Mouse (Mus musculus) myocyte (in vitro differentiated cells): Measurements from ENCODE around the gene Synpo2.

Experiments
- POLR2A ChIP-seq: IDR thresholded peaks from one replicate; pipeline ENCODE4 v1.6.1; 2011; ENCODE audit warnings: low read depth, mild to moderate bottlenecking, control low read depth, moderate library complexity; ENCODE audit not compliant: insufficient read length
- SRF ChIP-seq: IDR thresholded peaks from one replicate; pipeline ENCODE4 v1.6.1; 2011; ENCODE audit warnings: low read depth; ENCODE audit not compliant: control insufficient read depth, insufficient read length
- TCF3 ChIP-seq: IDR thresholded peaks from one replicate; pipeline ENCODE4 v1.6.1; 2011; ENCODE audit warnings: low read depth, control low read depth; ENCODE audit not compliant: insufficient read length
- USF1 ChIP-seq: IDR thresholded peaks from one replicate; pipeline ENCODE4 v1.6.1; 2011; ENCODE audit warnings: low read depth, mild to moderate bottlenecking, control low read depth, moderate library complexity

- TF ChIP-seq TCF3 = no peak
- TF ChIP-seq SRF = no peak
- TF ChIP-seq POLR2A = no peak
- no peak for TF ChIP-seq USF1
These were observed 1.1 kb upstream of the Synpo2 start for GRCm38 (mm10) chr3:123237039-123237438.
